Comparison of ENCODE assay signal across 16 mouse cellular contexts in the genomic region with DNA sequence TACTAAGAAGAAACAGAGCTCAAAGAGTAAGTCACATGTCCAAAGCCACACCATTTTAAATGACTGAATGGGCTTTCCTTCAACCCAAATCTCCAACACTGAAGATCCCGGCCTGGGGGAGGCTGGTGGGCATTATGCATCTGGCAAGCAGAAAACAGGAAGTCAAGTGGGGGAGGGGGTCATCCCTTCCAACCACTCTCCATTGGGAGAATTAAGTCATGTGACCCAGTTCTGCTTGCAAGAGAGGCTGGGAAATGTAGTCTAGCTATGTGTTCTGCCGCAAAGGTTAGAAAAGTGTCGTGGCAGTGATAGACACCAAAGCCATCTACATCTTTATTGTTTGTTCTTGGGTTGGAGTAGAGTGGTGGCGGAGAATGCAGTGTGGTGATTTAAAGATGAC.
A peak's percentile ranks its signal among the peaks of the same experiment; 100 is the strongest.
DNase-seq lines count a peak whose midpoint lies in the region; ATAC-seq lines count a peak whose summit lies in the region.
"Had no signal": no experiment of that assay in that cellular context is flagged by ENCODE, and none has a peak within 500 bp of the region (broad histone marks: within the 10 kb centered on the region; RNA-seq: fewer than 3 reads in every experiment).

No protein-coding gene starts in this region.

- no peaks in the 10 kb centered on the region for H3K27me3 ChIP-seq in forebrain, embryonic 14.5 days (replicated peaks; ENCODE audit: control insufficient read depth, insufficient read depth, low read length)
- H3K27me3 ChIP-seq in forebrain, embryonic 11.5 days (ENCODE audit: control insufficient read depth, insufficient read depth, low read length): no peaks in the 10 kb centered on the region
- H3K27me3 ChIP-seq in embryonic facial prominence, embryonic 10.5 days (replicated peaks; ENCODE audit: low read depth, poor library complexity, severe bottlenecking): no peaks in the 10 kb centered on the region
- H3K27me3 ChIP-seq in midbrain, embryonic 11.5 days (ENCODE audit: control insufficient read depth, insufficient read depth, low read length): no peaks in the 10 kb centered on the region
- no peaks in the 10 kb centered on the region for H3K27me3 ChIP-seq in intestine, embryonic 16.5 days (replicated peaks; ENCODE audit: control insufficient read depth, insufficient read depth, low read length)

- no peak overlapping the region for H3K9ac ChIP-seq in forebrain, embryonic 14.5 days (ENCODE audit: low read length)
- no peak overlapping the region for H3K9ac ChIP-seq in forebrain, embryonic 11.5 days (ENCODE audit: low read length)
- H3K9ac ChIP-seq in midbrain, embryonic 11.5 days (ENCODE audit: low read length): no peak overlapping the region
- no peak overlapping the region for H3K9ac ChIP-seq in intestine, embryonic 16.5 days (ENCODE audit: low read depth, low read length)

- no peak overlapping the region for H3K4me3 ChIP-seq in forebrain, embryonic 14.5 days (ENCODE audit: low read depth, low read length)
- no peak overlapping the region for H3K4me3 ChIP-seq in forebrain, embryonic 11.5 days (ENCODE audit: low read depth, low read length)
- H3K4me3 ChIP-seq in embryonic facial prominence, embryonic 10.5 days: no peak overlapping the region
- H3K4me3 ChIP-seq in midbrain, embryonic 11.5 days (ENCODE audit: low read depth, low read length): no peak overlapping the region
- no peak overlapping the region for H3K4me3 ChIP-seq in intestine, embryonic 16.5 days (ENCODE audit: low read length)

- H3K27ac ChIP-seq in forebrain, embryonic 14.5 days (ENCODE audit: low read depth, low read length): no peak overlapping the region
- no peak overlapping the region for H3K27ac ChIP-seq in forebrain, embryonic 11.5 days (ENCODE audit: low read depth, low read length)
- no peak overlapping the region for H3K27ac ChIP-seq in embryonic facial prominence, embryonic 10.5 days (replicated peaks)
- H3K27ac ChIP-seq in midbrain, embryonic 11.5 days (ENCODE audit: low read depth, low read length): no peak overlapping the region
- H3K27ac ChIP-seq in intestine, embryonic 16.5 days (ENCODE audit: low read length): no peak overlapping the region
- H3K27ac ChIP-seq: stomach, postnatal 0 days had no signal

- no peak overlapping the region for H3K4me2 ChIP-seq in forebrain, embryonic 14.5 days (ENCODE audit: low read length)
- H3K4me2 ChIP-seq in forebrain, embryonic 11.5 days (ENCODE audit: low read depth, low read length, severe bottlenecking): no peak overlapping the region
- no peak overlapping the region for H3K4me2 ChIP-seq in midbrain, embryonic 11.5 days
- H3K4me2 ChIP-seq in intestine, embryonic 16.5 days (ENCODE audit: low read depth, low read length): no peak overlapping the region
- H3K4me2 ChIP-seq: liver, embryonic 11.5 days had no signal

- no peaks in the 10 kb centered on the region for H3K9me3 ChIP-seq in forebrain, embryonic 14.5 days (replicated peaks; ENCODE audit: control insufficient read depth, low read length)
- no peaks in the 10 kb centered on the region for H3K9me3 ChIP-seq in forebrain, embryonic 11.5 days (ENCODE audit: control insufficient read depth, low read length)
- H3K9me3 ChIP-seq in embryonic facial prominence, embryonic 10.5 days: no peaks in the 10 kb centered on the region
- no peaks in the 10 kb centered on the region for H3K9me3 ChIP-seq in midbrain, embryonic 11.5 days (ENCODE audit: control insufficient read depth, low read length)
- no peaks in the 10 kb centered on the region for H3K9me3 ChIP-seq in intestine, embryonic 16.5 days (ENCODE audit: control insufficient read depth, low read length)

- DNase-seq in forebrain, embryonic 14.5 days (ENCODE audit: low spot score): no peak
- DNase-seq in forebrain, embryonic 11.5 days (ENCODE audit: low spot score): no peak
- peak; percentile 37 for DNase-seq in embryonic facial prominence, embryonic 10.5 days (ENCODE audit: low spot score)
- DNase-seq in midbrain, embryonic 11.5 days (ENCODE audit: low spot score, missing footprints): no peak
- DNase-seq in retina, postnatal 1 day: peak; percentile 58
- no peak for DNase-seq in ovary, postnatal 14 days (ENCODE audit: low spot score)
- DNase-seq in spleen, adult 18-20 months: no peak
- DNase-seq: B cell, adult 2 months; cerebellum, postnatal 25 days; heart, adult 18-20 months; heart, postnatal 10 days; kidney, adult 11 months; right cerebral cortex, postnatal 4 days had no signal

- 57% methylated on average over 4 of the region's 4 CpGs for WGBS in forebrain, embryonic 14.5 days
- 56% methylated on average over 4 of the region's 4 CpGs for WGBS in forebrain, embryonic 11.5 days
- WGBS in embryonic facial prominence, embryonic 10.5 days: 50% methylated on average over 4 of the region's 4 CpGs
- WGBS in midbrain, embryonic 11.5 days: 44% methylated on average over 4 of the region's 4 CpGs
- 46% methylated on average over 4 of the region's 4 CpGs for WGBS in intestine, embryonic 16.5 days

- no peaks in the 10 kb centered on the region for H3K4me1 ChIP-seq in forebrain, embryonic 14.5 days (ENCODE audit: control insufficient read depth, insufficient read depth, low read length)
- H3K4me1 ChIP-seq in forebrain, embryonic 11.5 days (replicated peaks; ENCODE audit: control insufficient read depth, insufficient read depth, low read length): no peaks in the 10 kb centered on the region
- no peaks in the 10 kb centered on the region for H3K4me1 ChIP-seq in embryonic facial prominence, embryonic 10.5 days
- no peaks in the 10 kb centered on the region for H3K4me1 ChIP-seq in midbrain, embryonic 11.5 days (ENCODE audit: control insufficient read depth, insufficient read depth, low read length)
- H3K4me1 ChIP-seq in intestine, embryonic 16.5 days (ENCODE audit: control insufficient read depth, insufficient read depth, low read length): no peaks in the 10 kb centered on the region

- H3K36me3 ChIP-seq in forebrain, embryonic 14.5 days (ENCODE audit: control insufficient read depth, insufficient read depth, low read length): no peaks in the 10 kb centered on the region
- no peaks in the 10 kb centered on the region for H3K36me3 ChIP-seq in forebrain, embryonic 11.5 days (ENCODE audit: control insufficient read depth, insufficient read depth, low read length)
- H3K36me3 ChIP-seq in embryonic facial prominence, embryonic 10.5 days (replicated peaks): no peaks in the 10 kb centered on the region
- H3K36me3 ChIP-seq in midbrain, embryonic 11.5 days (ENCODE audit: control insufficient read depth, insufficient read depth, low read length): no peaks in the 10 kb centered on the region
- H3K36me3 ChIP-seq in intestine, embryonic 16.5 days (ENCODE audit: control insufficient read depth, insufficient read depth, low read length): no peaks in the 10 kb centered on the region

- ATAC-seq in forebrain, embryonic 14.5 days: peak; percentile 41; the same call in 1 of the 2 replicates
- ATAC-seq in forebrain, embryonic 11.5 days (replicated peaks; ENCODE audit: low FRiP score): no peak
- ATAC-seq in midbrain, embryonic 11.5 days (ENCODE audit: low FRiP score): peak; percentile 68; the same call in 1 of the 2 replicates
- no peak for ATAC-seq in intestine, embryonic 16.5 days

Comparison
In these comparisons a context has a peak if more than half of its experiments do, and no peak if none do; other contexts are left out.
1. ATAC-seq: peak in forebrain, embryonic 14.5 days (single experiment) and midbrain, embryonic 11.5 days (single experiment); none in forebrain, embryonic 11.5 days (single experiment) and intestine, embryonic 16.5 days (single experiment).
2. DNase-seq: peak in embryonic facial prominence, embryonic 10.5 days (single experiment) and retina, postnatal 1 day (single experiment); none in forebrain, embryonic 14.5 days (single experiment), forebrain, embryonic 11.5 days (single experiment), midbrain, embryonic 11.5 days (single experiment), ovary, postnatal 14 days (single experiment) and spleen, adult 18-20 months (0 of 2).